Mouse (Mus musculus): ENCODE measurements around the gene Mgst1. TPM values are rescaled to one million over a fixed set of nuclear protein-coding genes. Genes with fewer than 3 reads are reported as not detected.

Mgst1 gene
- polyA plus RNA-seq, 1 experiment from 2014 or later, result 327 TPM

GRCm38 (mm10) chr6:138142604-138143003, 2.5 kb downstream of the Mgst1 start:
- peak overlapping the region; percentile 57; the same call in 1 of the 2 replicates for H3K27ac ChIP-seq
- peak overlapping the region; percentile 76 for H3K4me2 ChIP-seq
- no peak overlapping the region for H3K9ac ChIP-seq
- ATAC-seq (ENCODE audit: insufficient read depth, low FRiP score, low read depth), result no peak
- no peaks in the 10 kb centered on the region for H3K27me3 ChIP-seq (replicated peaks)
- 79% methylated on average over 7 of the region's 7 CpGs for WGBS
- H3K4me1 ChIP-seq, result peaks cover 17% of the 10 kb centered on the region; the same call in 1 of the 2 replicates
- H3K4me3 ChIP-seq (replicated peaks), result no peak overlapping the region
- no peaks in the 10 kb centered on the region for H3K36me3 ChIP-seq
- H3K9me3 ChIP-seq, result no peaks in the 10 kb centered on the region

- H3K9ac ChIP-seq, result no peak overlapping the region
- H3K4me1 ChIP-seq, result peaks cover 17% of the 10 kb centered on the region; the same call in 1 of the 2 replicates
- WGBS, result 44% methylated on average over 3 of the region's 3 CpGs
- ATAC-seq (ENCODE audit: insufficient read depth, low FRiP score, low read depth), result peak; percentile 69
- peak overlapping the region; percentile 76 for H3K4me2 ChIP-seq
- H3K4me3 ChIP-seq (replicated peaks), result no peak overlapping the region
- H3K27ac ChIP-seq, result peak overlapping the region; percentile 57; the same call in 1 of the 2 replicates
- no peaks in the 10 kb centered on the region for H3K36me3 ChIP-seq
- H3K27me3 ChIP-seq (replicated peaks), result no peaks in the 10 kb centered on the region
- H3K9me3 ChIP-seq, result no peaks in the 10 kb centered on the region
Measured at GRCm38 (mm10) chr6:138143450-138143849, 3.3 kb downstream of the Mgst1 start.

- no peaks in the 10 kb centered on the region for H3K4me1 ChIP-seq
- WGBS, result 25% methylated on average over 5 of the region's 5 CpGs
- H3K27me3 ChIP-seq (replicated peaks), result no peaks in the 10 kb centered on the region
- H3K27ac ChIP-seq, result no peak overlapping the region
- no peak overlapping the region for H3K4me3 ChIP-seq (replicated peaks)
- ATAC-seq (ENCODE audit: insufficient read depth, low FRiP score, low read depth), result no peak
- H3K9ac ChIP-seq, result no peak overlapping the region
- H3K4me2 ChIP-seq, result no peak overlapping the region
- H3K9me3 ChIP-seq, result no peaks in the 10 kb centered on the region
- peaks cover 3% of the 10 kb centered on the region; the same call in 1 of the 2 replicates for H3K36me3 ChIP-seq
Measured at GRCm38 (mm10) chr6:138153111-138153510, 13.0 kb downstream of the Mgst1 start.

GRCm38 (mm10) chr6:138163920-138164319, 23.8 kb downstream of the Mgst1 start:
- H3K9me3 ChIP-seq, result no peaks in the 10 kb centered on the region
- H3K4me2 ChIP-seq, result no peak overlapping the region
- H3K27me3 ChIP-seq (replicated peaks), result no peaks in the 10 kb centered on the region
- H3K4me3 ChIP-seq (replicated peaks), result no peak overlapping the region
- no peaks in the 10 kb centered on the region for H3K36me3 ChIP-seq
- 75% methylated on average over 7 of the region's 7 CpGs for WGBS
- no peak overlapping the region for H3K9ac ChIP-seq
- ATAC-seq (ENCODE audit: insufficient read depth, low FRiP score, low read depth), result no peak
- no peak overlapping the region for H3K27ac ChIP-seq
- no peaks in the 10 kb centered on the region for H3K4me1 ChIP-seq

- peak; percentile 58 for ATAC-seq (ENCODE audit: insufficient read depth, low FRiP score, low read depth)
- no peak overlapping the region for H3K27ac ChIP-seq
- H3K9me3 ChIP-seq, result no peaks in the 10 kb centered on the region
- H3K4me3 ChIP-seq (replicated peaks), result no peak overlapping the region
- no peak overlapping the region for H3K9ac ChIP-seq
- H3K4me2 ChIP-seq, result no peak overlapping the region
- WGBS, result 46% methylated on average over 15 of the region's 15 CpGs
- H3K4me1 ChIP-seq, result no peaks in the 10 kb centered on the region
- H3K36me3 ChIP-seq, result no peaks in the 10 kb centered on the region
- H3K27me3 ChIP-seq (replicated peaks), result no peaks in the 10 kb centered on the region
Measured at GRCm38 (mm10) chr6:138171480-138172224, 31.5 kb downstream of the Mgst1 start.

Other genes with a start within 250 kb of the Mgst1 start
- gene Slc15a5, start 60.4 kb upstream of the Mgst1 start, polyA plus RNA-seq (2015; fragmentation: Nextera tagmentation; extraction: Ambion mirVana), result not detected in 2 replicates